Mouse (Mus musculus) liver, embryonic 16.5 days (tissue): ENCODE measurements around the gene Itgb7. TPM values are rescaled to one million over a fixed set of nuclear protein-coding genes. Genes with fewer than 3 reads are reported as not detected.

ENCODE experiments used
- ATAC-seq: fragments of 200-750 bp; cut with Nextera tagmentation; 2 replicates; pipeline ENCODE4 v1.8.0; 2017; ENCODE audit warnings: low read depth, mild to moderate bottlenecking, moderate number of reproducible peaks, moderate library complexity
- H3K27ac ChIP-seq: fragments of 300-500 bp; sonication (generic); 2 replicates; pipeline ENCODE4 v1.5.1; 2014; ENCODE audit warnings: mild to moderate bottlenecking, low read length
- H3K27me3 ChIP-seq: fragments of 300-500 bp; sonication (generic); 2 replicates; pipeline ENCODE4 v1.6.1; 2014; ENCODE audit warnings: low read depth, low read length, mixed read lengths; ENCODE audit not compliant: control insufficient read depth, insufficient read depth
- H3K36me3 ChIP-seq: fragments of 300-500 bp; sonication (generic); 2 replicates; pipeline ENCODE4 v1.6.1; 2014; ENCODE audit warnings: mild to moderate bottlenecking; ENCODE audit not compliant: control insufficient read depth, insufficient read depth
- H3K4me1 ChIP-seq: fragments of 300-500 bp; sonication (generic); 2 replicates; pipeline ENCODE4 v1.6.1; 2014; ENCODE audit warnings: low read depth, low read length, mixed read lengths; ENCODE audit not compliant: control insufficient read depth
- H3K4me2 ChIP-seq: fragments of 300-500 bp; sonication (generic); 2 replicates; pipeline ENCODE4 v1.6.1; 2014; ENCODE audit warnings: low read depth, low read length, mixed read lengths
- H3K4me3 ChIP-seq: fragments of 300-500 bp; sonication (generic); 2 replicates; pipeline ENCODE4 v1.5.1; 2014; ENCODE audit warnings: low read depth, mild to moderate bottlenecking, low read length
- H3K9ac ChIP-seq: fragments of 300-500 bp; sonication (generic); 2 replicates; pipeline ENCODE4 v1.6.1; 2014; ENCODE audit warnings: low read depth, low read length
- H3K9me3 ChIP-seq: fragments of 300-500 bp; sonication (generic); replicated peaks from 2 replicates; pipeline ENCODE4 v1.6.1; 2016; ENCODE audit warnings: low read length; ENCODE audit not compliant: control insufficient read depth
- WGBS: fragments of 180-500 bp; shearing (Covaris S2); extraction: QIAGEN DNeasy Blood & Tissue Kit; methylation state at CpG from one replicate; pipeline ENCODE4 v1.1.7; 2014; ENCODE audit not compliant: insufficient replicate concordance; 5-methylcytosine and 5-hydroxymethylcytosine counted together
- polyA plus RNA-seq: library from polyadenylated mRNA; unstranded; fragments of >200 nt; fragmentation: Nextera tagmentation; extraction: Ambion mirVana; gene quantifications from 2 replicates; pipeline ENCODE4 v1.2.1, GENCODE M21; 2015

Itgb7 gene
- polyA plus RNA-seq, 1 experiment from 2014 or later: 5.5 TPM

GRCm38 (mm10) chr15:102192820-102193386, 38.8 kb downstream of the Itgb7 start:
- Histone ChIP-seq H3K4me3 (no peak overlapping the region), H3K27me3 (no peaks in the 10 kb centered on the region), H3K4me2 (no peak overlapping the region), H3K27ac (peak overlapping the region; percentile 36), H3K36me3 (no peaks in the 10 kb centered on the region), H3K9me3 (no peaks in the 10 kb centered on the region), H3K9ac (no peak overlapping the region), H3K4me1 (peaks cover 16% of the 10 kb centered on the region)
- WGBS: 9% methylated on average over 5 of the region's 5 CpGs
- no peak for ATAC-seq

GRCm38 (mm10) chr15:102192271-102192812, 39.4 kb downstream of the Itgb7 start:
- Histone ChIP-seq H3K4me2 (no peak overlapping the region), H3K9ac (no peak overlapping the region), H3K36me3 (no peaks in the 10 kb centered on the region), H3K9me3 (no peaks in the 10 kb centered on the region), H3K4me1 (peaks cover 16% of the 10 kb centered on the region), H3K27ac (peak overlapping the region; percentile 36), H3K27me3 (no peaks in the 10 kb centered on the region), H3K4me3 (no peak overlapping the region)
- no peak for ATAC-seq
- WGBS: 24% methylated on average over 7 of the region's 7 CpGs

GRCm38 (mm10) chr15:102191699-102192098, 40.0 kb downstream of the Itgb7 start:
- no peak overlapping the region for H3K9ac ChIP-seq
- H3K4me1 ChIP-seq: peaks cover 16% of the 10 kb centered on the region
- peak overlapping the region; percentile 49 for H3K27ac ChIP-seq
- 55% methylated on average over 7 of the region's 7 CpGs for WGBS
- H3K9me3 ChIP-seq: no peaks in the 10 kb centered on the region
- H3K4me3 ChIP-seq: no peak overlapping the region
- no peaks in the 10 kb centered on the region for H3K36me3 ChIP-seq
- peak; percentile 49 for ATAC-seq
- no peak overlapping the region for H3K4me2 ChIP-seq
- H3K27me3 ChIP-seq: no peaks in the 10 kb centered on the region

- peak; percentile 53 for ATAC-seq
- Histone ChIP-seq H3K4me2 (peak overlapping the region; percentile 33), H3K27me3 (no peaks in the 10 kb centered on the region), H3K27ac (peak overlapping the region; percentile 34; the same call in 1 of the 2 replicates), H3K9ac (peak overlapping the region; percentile 40; the same call in 1 of the 2 replicates), H3K4me3 (peak overlapping the region; percentile 39), H3K4me1 (peaks cover 11% of the 10 kb centered on the region), H3K9me3 (no peaks in the 10 kb centered on the region), H3K36me3 (no peaks in the 10 kb centered on the region)
- WGBS: 34% methylated on average over 6 of the region's 6 CpGs
Measured at GRCm38 (mm10) chr15:102188883-102189282, 42.9 kb downstream of the Itgb7 start.

- no peaks in the 10 kb centered on the region for H3K27me3 ChIP-seq
- ATAC-seq: no peak
- peaks cover 7% of the 10 kb centered on the region for H3K4me1 ChIP-seq
- H3K27ac ChIP-seq: no peak overlapping the region
- WGBS: 76% methylated on average over 10 of the region's 10 CpGs
- no peaks in the 10 kb centered on the region for H3K9me3 ChIP-seq
- H3K36me3 ChIP-seq: no peaks in the 10 kb centered on the region
- H3K4me3 ChIP-seq: peak overlapping the region; percentile 39; the same call in 1 of the 2 replicates
- peak overlapping the region; percentile 33 for H3K4me2 ChIP-seq
- H3K9ac ChIP-seq: no peak overlapping the region; the same call in 1 of the 2 replicates
Measured at GRCm38 (mm10) chr15:102188096-102188495, 43.6 kb downstream of the Itgb7 start.

GRCm38 (mm10) chr15:102186239-102186638, 45.5 kb downstream of the Itgb7 start:
- ATAC-seq: peak; percentile 69
- H3K4me2 ChIP-seq: peak overlapping the region; percentile 28; the same call in 1 of the 2 replicates
- 71% methylated on average over 11 of the region's 11 CpGs for WGBS
- H3K36me3 ChIP-seq: no peaks in the 10 kb centered on the region
- H3K4me3 ChIP-seq: no peak overlapping the region
- peaks cover 6% of the 10 kb centered on the region; the same call in 1 of the 2 replicates for H3K4me1 ChIP-seq
- H3K27me3 ChIP-seq: no peaks in the 10 kb centered on the region
- no peaks in the 10 kb centered on the region for H3K9me3 ChIP-seq
- H3K27ac ChIP-seq: peak overlapping the region; percentile 58
- no peak overlapping the region for H3K9ac ChIP-seq

- 61% methylated on average over 3 of the region's 3 CpGs for WGBS
- Histone ChIP-seq H3K36me3 (no peaks in the 10 kb centered on the region), H3K4me3 (no peak overlapping the region), H3K4me1 (peaks cover 5% of the 10 kb centered on the region; the same call in 1 of the 2 replicates), H3K9me3 (no peaks in the 10 kb centered on the region), H3K27ac (no peak overlapping the region), H3K9ac (no peak overlapping the region), H3K4me2 (no peak overlapping the region), H3K27me3 (no peaks in the 10 kb centered on the region)
- no peak for ATAC-seq
Measured at GRCm38 (mm10) chr15:102183076-102183475, 48.7 kb downstream of the Itgb7 start.

- Histone ChIP-seq H3K4me3 (no peak overlapping the region), H3K4me2 (no peak overlapping the region), H3K9ac (no peak overlapping the region), H3K36me3 (no peaks in the 10 kb centered on the region), H3K27me3 (no peaks in the 10 kb centered on the region), H3K27ac (no peak overlapping the region), H3K4me1 (peaks cover 10% of the 10 kb centered on the region), H3K9me3 (no peaks in the 10 kb centered on the region)
- 80% methylated on average over 14 of the region's 14 CpGs for WGBS
- ATAC-seq: no peak
Measured at GRCm38 (mm10) chr15:102179924-102180323, 51.8 kb downstream of the Itgb7 start.

GRCm38 (mm10) chr15:102179106-102179505, 52.6 kb downstream of the Itgb7 start:
- Histone ChIP-seq H3K36me3 (no peaks in the 10 kb centered on the region), H3K4me2 (no peak overlapping the region), H3K4me3 (no peak overlapping the region), H3K27me3 (no peaks in the 10 kb centered on the region), H3K9ac (no peak overlapping the region), H3K27ac (no peak overlapping the region), H3K4me1 (peaks cover 10% of the 10 kb centered on the region), H3K9me3 (no peaks in the 10 kb centered on the region)
- 65% methylated on average over 9 of the region's 9 CpGs for WGBS
- no peak for ATAC-seq
